Mouse (Mus musculus): ENCODE data around the gene Rsu1. TPM values are rescaled to one million over a fixed set of nuclear protein-coding genes. Genes with fewer than 3 reads are reported as not detected.

The Rsu1 gene
- polyA plus RNA-seq, 1 experiment, result 35.2 TPM

- no peak for DNase-seq (ENCODE audit: low read depth, low spot score)
- WGBS, result 62% methylated on average over 4 of the region's 4 CpGs
These were observed 182.9 kb downstream of the Rsu1 start for GRCm38 (mm10) chr2:13088266-13088665.

- no peak for DNase-seq (ENCODE audit: low read depth, low spot score)
- 89% methylated on average over 2 of the region's 2 CpGs for WGBS
These were observed 183.4 kb downstream of the Rsu1 start for GRCm38 (mm10) chr2:13087811-13088210.

- WGBS, result 90% methylated on average over 5 of the region's 5 CpGs
These were observed 187.0 kb downstream of the Rsu1 start for GRCm38 (mm10) chr2:13084223-13084622.

GRCm38 (mm10) chr2:13080476-13080875, 190.7 kb downstream of the Rsu1 start:
- no peak for DNase-seq (ENCODE audit: low read depth, low spot score)
- 78% methylated on average over 2 of the region's 2 CpGs for WGBS

More at GRCm38 (mm10) chr2:13084223-13084622, 187.0 kb downstream of the Rsu1 start:
- no peak for DNase-seq (ENCODE audit: low read depth, low spot score)

- DNase-seq (ENCODE audit: low read depth, low spot score), result no peak
These were observed 199.0 kb downstream of the Rsu1 start for GRCm38 (mm10) chr2:13072243-13072642.

- WGBS, result 88% methylated on average over 5 of the region's 5 CpGs
- no peak for DNase-seq (ENCODE audit: low read depth, low spot score)
These were observed 210.6 kb downstream of the Rsu1 start for GRCm38 (mm10) chr2:13060426-13061170.

- WGBS, result 78% methylated on average over 6 of the region's 6 CpGs
- no peak for DNase-seq (ENCODE audit: low read depth, low spot score)
These were observed 222.6 kb downstream of the Rsu1 start for GRCm38 (mm10) chr2:13048649-13049048.

GRCm38 (mm10) chr2:13044555-13044954, 226.7 kb downstream of the Rsu1 start:
- WGBS, result 72% methylated on average over 4 of the region's 4 CpGs
- DNase-seq (ENCODE audit: low read depth, low spot score), result no peak

GRCm38 (mm10) chr2:13039785-13040184, 231.4 kb downstream of the Rsu1 start:
- 87% methylated on average over 4 of the region's 4 CpGs for WGBS

GRCm38 (mm10) chr2:13038772-13039171, 232.4 kb downstream of the Rsu1 start:
- DNase-seq (ENCODE audit: low read depth, low spot score), result no peak
- WGBS, result 65% methylated on average over 3 of the region's 3 CpGs

More at GRCm38 (mm10) chr2:13039785-13040184, 231.4 kb downstream of the Rsu1 start:
- no peak for DNase-seq (ENCODE audit: low read depth, low spot score)

Other genes starting within 250 kb of the Rsu1 start
- gene Cubn, start 220.4 kb upstream of the Rsu1 start, polyA plus RNA-seq (2012; rRNA removed), result 18.9 and 23.0 TPM in 2 replicates